Mouse (Mus musculus): ENCODE measurements at regions not wholly inside any gene's neighbourhood (a gene's known extent, or its start where the extent isn't known, plus 50 kb on each side); places are given as distances from the start of the nearest gene placed in this dataset.
"Not testable (repeated sequence)": the region's sequence is repeated elsewhere in the genome, so short reads cannot be mapped to it uniquely, and the experiment has no call there.

DNA sequence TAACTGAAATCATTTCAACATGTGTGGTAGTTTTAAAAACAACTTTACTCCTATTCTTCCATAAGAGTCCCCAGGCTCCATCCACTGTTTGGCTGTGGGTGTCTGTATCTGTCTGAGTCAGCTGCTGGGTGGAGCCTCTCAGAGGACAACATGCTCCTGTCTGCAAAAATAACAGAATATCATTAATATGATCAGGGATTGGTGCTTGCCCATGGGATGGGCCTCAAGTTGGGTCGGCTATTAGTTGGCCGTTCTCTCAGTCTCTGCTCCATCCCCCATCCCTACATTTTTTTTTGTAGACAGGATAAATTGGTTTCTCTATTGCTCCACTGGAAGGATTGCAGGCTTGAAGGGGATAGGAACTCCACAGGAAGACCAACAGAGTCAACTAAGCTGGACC, 108.5 kb upstream of the Fgf16 start:
- intact Hi-C loops (cut with DNase I); DNase-seq (ENCODE audit: low spot score): not testable (repeated sequence)

GRCm38 (mm10) chrX:105670531-105670930, 93.5 kb upstream of the Fgf16 start:
- no peak for DNase-seq (ENCODE audit: low spot score)
- intact Hi-C loops (cut with DNase I): no loop called here

DNA sequence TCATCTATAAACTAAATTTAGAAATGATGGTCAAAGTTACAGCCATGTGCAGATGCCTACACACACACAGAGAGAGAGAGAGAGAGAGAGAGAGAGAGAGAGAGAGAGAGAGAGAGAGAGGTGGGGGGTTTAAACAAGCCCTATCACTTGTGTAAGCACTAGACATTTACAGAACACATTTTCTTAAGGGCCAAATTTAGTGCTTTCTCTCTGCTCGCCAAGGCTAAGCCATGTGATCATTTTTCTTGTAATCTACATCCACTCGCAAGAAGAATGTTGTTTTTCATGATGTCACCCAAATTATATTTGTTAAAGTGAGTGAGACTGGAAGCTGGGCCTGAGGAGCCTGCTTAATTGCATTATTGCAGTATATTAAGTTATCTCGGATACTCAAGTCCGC, 92.8 kb upstream of the Fgf16 start:
- intact Hi-C loops (cut with DNase I): no loop called here
- no peak for DNase-seq (ENCODE audit: low spot score)

- no peak for DNase-seq (ENCODE audit: low spot score)
- intact Hi-C loops (cut with DNase I): no loop called here
Measured at GRCm38 (mm10) chrX:105674860-105675259, 89.2 kb upstream of the Fgf16 start.

DNA sequence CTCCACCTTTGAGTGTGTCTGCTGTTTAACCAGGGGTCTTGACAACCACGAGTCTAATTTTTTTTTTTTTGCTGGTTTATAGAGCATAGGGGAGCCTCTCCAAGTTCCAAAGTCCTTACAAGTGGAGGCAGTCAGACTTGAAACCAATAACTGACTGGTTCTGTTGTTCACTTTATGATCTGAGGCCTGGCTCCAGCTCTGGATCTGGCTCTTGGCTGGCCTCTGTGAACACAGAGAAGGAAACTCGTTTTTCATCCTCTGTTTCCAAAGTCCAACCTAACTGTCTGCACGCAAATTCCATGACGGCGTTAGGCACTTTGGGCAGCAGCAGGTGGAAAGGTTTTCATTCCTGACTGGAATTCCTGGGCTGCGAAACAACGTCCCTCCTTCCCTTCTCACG, 80.4 kb upstream of the Fgf16 start:
- intact Hi-C loops (cut with DNase I): loop anchor here (10.0 kb wide), 1 partner anchor 81 kb away; the partner anchor contains the start of gene Fgf16
- no peak for DNase-seq (ENCODE audit: low spot score)

DNA sequence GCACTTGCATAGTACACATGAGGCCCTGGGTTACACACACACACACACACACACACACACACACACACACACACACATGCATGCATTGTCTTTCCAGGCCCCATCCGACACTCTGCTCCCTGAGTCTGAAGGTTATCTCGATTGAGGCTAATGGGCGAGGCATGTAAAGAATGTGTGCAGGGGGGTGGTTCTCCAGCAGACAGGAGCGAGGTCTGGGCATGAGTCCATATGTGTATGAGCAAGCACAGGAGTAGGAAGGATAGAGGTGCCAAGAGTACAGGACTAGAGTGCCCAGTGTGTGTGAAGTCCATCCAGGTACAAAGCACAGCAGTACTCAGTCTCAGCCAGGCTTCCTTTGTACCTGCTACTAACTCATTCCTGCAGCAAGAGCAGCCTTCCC, 79.6 kb upstream of the Fgf16 start:
- DNase-seq (ENCODE audit: low spot score): no peak
- intact Hi-C loops (cut with DNase I): loop anchor here (10.0 kb wide), 1 partner anchor 80 kb away; the partner anchor contains the start of gene Fgf16

- intact Hi-C loops (cut with DNase I): no loop called here
- no peak for DNase-seq (ENCODE audit: low spot score)
Measured at GRCm38 (mm10) chrX:105710676-105711241, 53.3 kb upstream of the Fgf16 start.

All from heart, postnatal 25 days (tissue).